Mouse (Mus musculus) heart, postnatal 10 days (tissue): Measurements from ENCODE around the gene Cyp2j6. TPM values are rescaled to one million over a fixed set of nuclear protein-coding genes. Genes with fewer than 3 reads are reported as not detected.
A peak's percentile ranks its signal among the peaks of the same experiment; 100 is the strongest.
"Not testable (repeated sequence)": the region's sequence is repeated elsewhere in the genome, so short reads cannot be mapped to it uniquely, and the experiment has no call there.

ENCODE experiments used
- DNase-seq, 2 experiments: peaks; one replicate each; pipeline ENCODE4 v3.0.0; 2021
- intact Hi-C: fragments of 180-260 bp; cut with DNase I; formaldehyde crosslinking; loops from one replicate; pipeline ENCODE4 v1.15.1; 2025
- total RNA-seq, 2 experiments: library from RNA; stranded (reverse); gene quantifications; 2 replicates each; pipeline ENCODE4 v1.2.3; 2021

Cyp2j6 gene
- 1 to 10 TPM; 4.3 to 4.8 TPM for total RNA-seq

DNA sequence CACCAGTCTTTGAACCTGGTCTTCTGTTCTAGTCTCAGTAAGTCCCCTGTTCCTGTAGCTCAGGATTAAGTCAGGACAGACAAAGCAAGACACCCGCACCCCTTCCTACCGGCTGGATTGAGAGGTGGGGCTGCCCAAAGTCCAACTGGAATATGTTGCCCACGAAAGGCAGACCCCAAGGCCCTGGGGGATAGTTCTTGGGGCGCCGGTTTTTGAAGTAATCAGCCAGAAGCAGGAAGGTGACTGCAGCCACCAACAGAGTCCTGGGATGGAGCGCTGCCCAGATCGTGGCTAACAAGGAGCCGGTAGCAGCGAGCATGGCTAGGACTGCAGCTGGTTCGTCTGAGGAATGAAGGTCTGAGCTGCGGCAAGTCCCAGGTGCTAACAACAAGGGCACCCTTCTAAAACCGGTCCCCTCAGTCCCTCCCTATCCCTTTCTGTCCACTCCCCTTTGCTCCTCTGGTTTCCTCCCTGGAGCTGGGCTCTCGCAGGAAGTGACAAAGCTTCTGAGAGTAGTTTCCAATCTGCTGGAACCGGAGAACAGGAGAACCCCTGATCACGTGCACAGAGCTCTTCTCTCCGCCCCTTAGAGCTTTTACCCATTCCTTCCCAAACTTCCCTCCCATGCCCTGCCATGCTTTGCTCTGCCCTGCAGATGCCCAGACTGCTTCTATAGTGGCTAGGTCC, at the start of gene Cyp2j6:
Gene Cyp2j6 (minus strand): TSS at position 529 of the 687 bp plus-strand sequence.
- intact Hi-C loops = no loop called here
- DNase-seq = peak; percentile 55 to 72

DNA sequence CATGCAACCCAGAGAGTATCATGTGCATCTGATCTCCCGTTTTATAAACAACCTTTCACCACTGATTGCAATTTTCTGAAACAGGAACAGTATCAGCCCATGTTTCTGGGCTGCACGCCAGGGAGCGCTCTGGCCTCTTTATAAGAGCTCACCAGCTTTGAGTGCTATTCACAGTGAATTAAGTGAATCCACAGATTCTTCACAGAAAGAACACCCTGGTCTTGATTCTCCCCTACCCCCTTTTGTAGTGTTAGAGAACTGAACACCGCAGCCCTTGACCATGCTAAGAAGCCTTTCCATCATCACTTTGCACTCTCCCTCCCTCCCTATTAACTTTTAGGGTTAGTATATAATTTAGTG, 38.3 kb upstream of the Cyp2j6 start:
- peak in 1 of 2 experiments; percentile 69 for DNase-seq
- intact Hi-C loops = no loop called here

- DNase-seq = peak; percentile 77 to 78
- intact Hi-C loops = no loop called here
Measured at GRCm38 (mm10) chr4:96590911-96591790, 37.7 kb upstream of the Cyp2j6 start, which contains the start of gene Cyp2j9. Gene Cyp2j9, minus strand, starts transcription at chr4:96591578.

DNA sequence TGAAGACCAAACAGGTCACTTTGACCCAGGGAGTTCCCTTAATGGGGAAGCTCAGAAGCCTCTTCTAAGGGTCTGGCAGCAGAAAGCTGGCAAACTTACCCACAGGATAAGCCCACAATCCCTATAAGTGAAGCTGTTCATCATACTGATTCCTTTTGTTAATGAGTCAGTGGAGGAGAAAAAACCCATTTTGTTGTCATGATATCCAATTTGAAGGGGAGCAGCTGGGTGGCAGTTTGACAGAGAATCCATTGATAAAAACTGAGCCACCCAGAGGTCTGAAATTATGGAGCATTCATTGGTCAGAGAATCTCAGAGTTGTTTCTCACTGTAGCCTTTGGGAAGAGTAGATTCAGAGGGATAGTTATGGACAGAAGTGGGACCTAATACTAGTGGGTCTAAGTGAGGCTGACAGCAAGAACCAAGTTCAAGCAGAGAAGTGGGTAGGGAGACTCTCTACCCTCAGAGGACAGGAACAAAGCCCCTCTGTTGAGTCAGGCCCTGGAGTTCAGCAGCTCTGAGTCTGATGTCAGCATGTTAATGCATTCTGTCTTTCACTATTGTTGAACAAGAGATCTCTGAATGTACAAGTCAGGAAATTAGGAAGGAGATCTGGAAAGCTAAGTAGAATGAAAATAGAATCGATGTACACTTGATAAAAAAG, 28.1 kb upstream of the Cyp2j6 start:
- intact Hi-C loops = no loop called here
- DNase-seq = no peak

- intact Hi-C loops, DNase-seq: not testable (repeated sequence)
Measured at GRCm38 (mm10) chr4:96580351-96580750, 26.9 kb upstream of the Cyp2j6 start.

- DNase-seq = no peak
- intact Hi-C loops = no loop called here
Measured at GRCm38 (mm10) chr4:96569442-96569841, 16.0 kb upstream of the Cyp2j6 start.

DNA sequence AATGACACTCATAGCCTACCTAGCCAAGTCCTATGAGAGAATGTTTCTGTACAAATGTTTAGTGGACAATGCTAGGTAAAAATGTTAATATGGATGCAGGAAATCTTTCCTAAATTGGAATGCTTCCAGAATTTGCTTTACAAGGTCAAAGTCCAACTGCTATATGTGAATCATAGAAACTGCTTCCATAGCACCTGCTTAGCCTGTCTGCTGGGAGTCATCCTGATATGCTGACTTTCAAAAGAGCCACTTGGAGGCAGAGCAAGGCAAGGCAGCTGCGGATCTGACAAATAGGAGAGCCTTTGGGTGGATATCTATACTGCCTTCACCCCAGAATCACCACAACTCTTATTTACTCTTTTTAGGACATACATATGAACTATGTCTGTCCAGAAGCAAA, 14.5 kb upstream of the Cyp2j6 start:
- no peak for DNase-seq
- intact Hi-C loops = no loop called here

- no peak for DNase-seq
- intact Hi-C loops = no loop called here
Measured at GRCm38 (mm10) chr4:96565808-96566207, 12.3 kb upstream of the Cyp2j6 start.

DNA sequence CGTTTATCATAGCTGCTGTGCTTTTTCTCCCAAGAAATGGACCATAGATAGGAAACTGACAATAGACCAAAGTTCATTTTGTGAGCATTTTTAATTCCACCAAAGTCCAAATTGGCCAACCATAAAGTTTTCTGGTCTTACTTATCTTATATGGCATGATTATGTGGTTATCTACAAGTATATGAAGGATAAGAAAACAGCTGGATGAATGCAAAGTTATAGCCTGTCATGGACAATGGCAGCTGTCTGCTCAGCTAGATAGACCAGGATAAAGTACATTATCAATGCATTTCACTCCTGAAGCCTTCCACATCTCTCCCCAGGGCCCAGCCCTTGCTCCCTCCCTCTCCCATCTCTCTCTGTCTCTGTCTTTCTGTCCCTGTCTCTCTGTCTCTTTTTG, 7.0 kb upstream of the Cyp2j6 start:
- intact Hi-C loops = no loop called here
- no peak for DNase-seq

- DNase-seq = no peak
- intact Hi-C loops = no loop called here
Measured at GRCm38 (mm10) chr4:96559781-96560180, 6.3 kb upstream of the Cyp2j6 start.

- no peak for DNase-seq
- intact Hi-C loops = no loop called here
Measured at GRCm38 (mm10) chr4:96551619-96552018, 1.8 kb downstream of the Cyp2j6 start.

DNA sequence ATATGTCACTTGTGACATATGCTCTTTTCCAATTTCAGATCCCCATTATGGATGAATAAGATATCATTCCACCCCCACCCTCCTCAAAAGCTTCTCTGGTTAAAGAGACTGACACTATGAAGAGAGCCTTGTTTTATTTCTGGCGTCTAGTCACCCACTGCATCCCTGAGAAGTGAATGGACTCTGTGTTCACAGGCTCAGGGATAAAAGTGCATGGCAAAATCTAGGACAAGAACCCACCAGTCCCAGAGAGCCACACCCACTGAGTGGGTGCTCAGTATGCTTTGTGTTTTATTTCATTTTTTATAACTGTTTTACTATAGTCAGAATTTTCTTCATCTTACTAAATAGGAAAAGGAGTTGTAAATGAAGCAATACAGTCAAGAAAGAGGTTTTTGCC, 7.5 kb downstream of the Cyp2j6 start:
- intact Hi-C loops = no loop called here
- DNase-seq = no peak

- intact Hi-C loops = loop anchor here (1.0 kb wide), 1 partner anchor 251 kb away; no protein-coding TSS in a partner anchor
- DNase-seq = peak in 1 of 2 experiments; percentile 4
Measured at GRCm38 (mm10) chr4:96525772-96526171, 27.7 kb downstream of the Cyp2j6 start.

- DNase-seq = peak; percentile 31 to 36
- intact Hi-C loops = no loop called here
Measured at GRCm38 (mm10) chr4:96522256-96522655, 31.2 kb downstream of the Cyp2j6 start.

DNA sequence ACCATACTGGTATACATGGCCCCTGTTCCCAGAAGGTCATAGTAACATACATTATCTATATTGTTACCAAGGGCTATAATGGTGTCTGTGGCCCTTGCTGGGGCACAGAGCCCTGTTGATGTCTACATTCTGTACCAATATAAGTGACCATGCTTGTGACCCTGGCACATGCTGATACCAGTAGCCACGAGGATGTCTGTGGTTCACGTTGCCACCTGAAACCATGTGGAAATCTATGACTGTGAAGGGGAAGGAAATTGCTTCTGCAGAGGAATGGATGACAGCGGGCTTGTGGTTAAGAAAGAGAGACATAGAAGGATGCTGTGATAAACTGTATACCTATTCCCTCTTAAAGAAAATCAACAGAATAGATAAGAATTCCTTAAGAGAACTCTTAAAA, 43.4 kb downstream of the Cyp2j6 start:
- intact Hi-C loops = no loop called here

DNA sequence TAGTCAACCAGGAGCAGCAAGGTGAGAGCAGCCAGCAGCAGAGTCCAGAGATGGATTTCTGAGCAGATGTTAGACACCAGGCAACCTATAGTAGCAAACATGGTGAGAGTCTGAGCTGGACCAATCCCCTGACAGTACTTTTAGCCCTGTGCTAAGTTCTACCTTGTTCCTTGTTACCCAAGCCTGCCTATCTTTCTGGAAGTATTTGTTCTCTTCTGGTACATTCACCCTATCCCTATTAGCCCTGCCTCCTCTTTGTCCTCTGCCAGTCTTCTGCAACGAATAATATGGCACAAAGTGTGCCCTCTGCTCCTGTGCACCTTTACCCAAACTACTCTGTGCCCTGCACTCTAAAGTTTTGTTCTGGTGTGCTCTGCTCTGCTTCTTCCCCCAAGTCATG, 46.2 kb downstream of the Cyp2j6 start, which contains the start of gene Cyp2j8:
Gene Cyp2j8 (minus strand): TSS at position 101 of the 400 bp plus-strand sequence.
- intact Hi-C loops = no loop called here
- no peak for DNase-seq

More for the DNA sequence above, 43.4 kb downstream of the Cyp2j6 start:
- DNase-seq = no peak

Other genes starting within 250 kb of the Cyp2j6 start
- gene Cyp2j11, start 205.0 kb downstream of the Cyp2j6 start, total RNA-seq = not detected
- gene Cyp2j8, start 46.3 kb downstream of the Cyp2j6 start, total RNA-seq = not detected
- gene Cyp2j9, start 37.9 kb upstream of the Cyp2j6 start, total RNA-seq = 1 to 10 TPM in 1 of 2 experiments, under 1 TPM in 1; 0.84 to 1.2 TPM
- not detected for gene Cyp2j5, start 110.5 kb upstream of the Cyp2j6 start, total RNA-seq
- gene Gm12695, start 231.5 kb upstream of the Cyp2j6 start, total RNA-seq = not detected